In genomic region chr3:40894336-40894735, GRCm38 (mm10) we compare ENCODE assay signal across 8 mouse cellular contexts. TPM values are rescaled to one million over a fixed set of nuclear protein-coding genes. Genes with fewer than 3 reads are reported as not detected.
DNase-seq lines count a peak whose midpoint lies in the region; ATAC-seq and TF ChIP-seq lines count a peak whose summit lies in the region.
"Not testable (repeated sequence)": the region's sequence is repeated elsewhere in the genome, so short reads cannot be mapped to it uniquely, and the experiment has no call there.

No protein-coding gene starts in this region.

- not testable (repeated sequence) for TF ChIP-seq POLR2A in brain, embryonic 14.5 days (IDR thresholded peaks at IDR 0.05; ENCODE audit: borderline replicate concordance, extremely low read depth, insufficient read depth, insufficient read length, poor library complexity, severe bottlenecking); embryonic fibroblast, embryonic 13.5 days (IDR thresholded peaks at IDR 0.05; ENCODE audit: low read depth, low read length)

- peak overlapping the region; percentile 79 for H3K4me3 ChIP-seq in embryonic fibroblast, embryonic 13.5 days (ENCODE audit: insufficient read depth, low read length)
- peak overlapping the region; percentile 71 for H3K4me3 ChIP-seq in heart, embryonic 15.5 days
- H3K4me3 ChIP-seq in kidney, postnatal 0 days (replicated peaks; ENCODE audit: low read depth, low read length): peak overlapping the region; percentile 52
- H3K4me3 ChIP-seq in liver, embryonic 16.5 days (ENCODE audit: low read depth, low read length): peak overlapping the region; percentile 74
- peak overlapping the region; percentile 43 for H3K4me3 ChIP-seq in neural tube, embryonic 11.5 days (ENCODE audit: low read depth, low read length)
- H3K4me3 ChIP-seq in stomach, embryonic 16.5 days (replicated peaks; ENCODE audit: low read length): peak overlapping the region; percentile 59

- not testable (repeated sequence) for H3K36me3 ChIP-seq in heart, embryonic 15.5 days; kidney, postnatal 0 days (ENCODE audit: insufficient read depth, low read length); liver, embryonic 16.5 days (ENCODE audit: control insufficient read depth, insufficient read depth); neural tube, embryonic 11.5 days (ENCODE audit: control insufficient read depth, insufficient read depth, low read length); stomach, embryonic 16.5 days (ENCODE audit: control insufficient read depth, insufficient read depth, low read length)

- not testable (repeated sequence) for ATAC-seq in heart, embryonic 15.5 days (replicated peaks; ENCODE audit: insufficient number of reproducible peaks, insufficient read depth, low FRiP score, low read depth); kidney, postnatal 0 days (replicated peaks; ENCODE audit: low FRiP score, low read depth); liver, embryonic 16.5 days (ENCODE audit: low read depth); neural tube, embryonic 11.5 days (ENCODE audit: insufficient read depth, low FRiP score, low TSS enrichment); stomach, embryonic 16.5 days (ENCODE audit: insufficient read depth, low FRiP score)

- WGBS in heart, embryonic 15.5 days: under 1% methylated on average over 20 of the region's 24 CpGs
- WGBS in kidney, postnatal 0 days: under 1% methylated on average over 16 of the region's 24 CpGs
- WGBS in liver, embryonic 16.5 days (ENCODE audit: insufficient replicate concordance): under 1% methylated on average over 18 of the region's 24 CpGs
- 2% methylated on average over 20 of the region's 24 CpGs for WGBS in neural tube, embryonic 11.5 days
- WGBS in stomach, embryonic 16.5 days: under 1% methylated on average over 21 of the region's 24 CpGs

- DNase-seq in CD4-positive, CD25-positive, alpha-beta regulatory T cell, adult 2 months (ENCODE audit: low read depth, low spot score): peak; percentile 55
- DNase-seq in brain, embryonic 14.5 days (ENCODE audit: low read depth): peak; percentile 61
- peak; percentile 10 for DNase-seq in kidney, postnatal 0 days (ENCODE audit: low spot score)
- DNase-seq in neural tube, embryonic 11.5 days (ENCODE audit: low spot score): peak; percentile 41

- H3K4me2 ChIP-seq in heart, embryonic 15.5 days: peak overlapping the region; percentile 88
- peak overlapping the region; percentile 75 for H3K4me2 ChIP-seq in kidney, postnatal 0 days (ENCODE audit: low read length)
- peak overlapping the region; percentile 82 for H3K4me2 ChIP-seq in liver, embryonic 16.5 days (ENCODE audit: low read depth, low read length)
- peak overlapping the region; percentile 65 for H3K4me2 ChIP-seq in neural tube, embryonic 11.5 days (ENCODE audit: low read depth)
- H3K4me2 ChIP-seq in stomach, embryonic 16.5 days (ENCODE audit: low read depth, low read length): peak overlapping the region; percentile 73

- H3K9ac ChIP-seq in heart, embryonic 15.5 days: peak overlapping the region; percentile 69
- H3K9ac ChIP-seq in kidney, postnatal 0 days (ENCODE audit: low read depth, low read length): peak overlapping the region; percentile 65
- H3K9ac ChIP-seq in liver, embryonic 16.5 days (ENCODE audit: low read depth, low read length): peak overlapping the region; percentile 74
- H3K9ac ChIP-seq in neural tube, embryonic 11.5 days (ENCODE audit: low read length): peak overlapping the region; percentile 49; the same call in 1 of the 2 replicates
- H3K9ac ChIP-seq in stomach, embryonic 16.5 days (ENCODE audit: low read length): peak overlapping the region; percentile 74

- H3K27me3 ChIP-seq in heart, embryonic 15.5 days; kidney, postnatal 0 days (ENCODE audit: insufficient read depth, low read length); liver, embryonic 16.5 days (ENCODE audit: control insufficient read depth, insufficient read depth, low read depth, low read length); neural tube, embryonic 11.5 days (ENCODE audit: control insufficient read depth, insufficient read depth, low read length); stomach, embryonic 16.5 days (ENCODE audit: control insufficient read depth, insufficient read depth, low read length): not testable (repeated sequence)

- not testable (repeated sequence) for H3K4me1 ChIP-seq in embryonic fibroblast, embryonic 13.5 days (ENCODE audit: control insufficient read depth, insufficient read depth, low read length); heart, embryonic 15.5 days (replicated peaks); kidney, postnatal 0 days (replicated peaks; ENCODE audit: insufficient read depth, low read length); liver, embryonic 16.5 days (ENCODE audit: control insufficient read depth, low read depth, low read length); neural tube, embryonic 11.5 days (ENCODE audit: control insufficient read depth, insufficient read depth, low read length); stomach, embryonic 16.5 days (ENCODE audit: control insufficient read depth, insufficient read depth, low read length)

- TF ChIP-seq CTCF in brain, embryonic 14.5 days (IDR thresholded peaks at IDR 0.05; ENCODE audit: borderline replicate concordance, extremely low read depth, insufficient read depth, insufficient read length); embryonic fibroblast, embryonic 13.5 days (IDR thresholded peaks at IDR 0.05; ENCODE audit: borderline replicate concordance, insufficient read depth, low read length); kidney, postnatal 0 days (IDR thresholded peaks at IDR 0.05; ENCODE audit: low read depth): not testable (repeated sequence)

- H3K27ac ChIP-seq in embryonic fibroblast, embryonic 13.5 days (ENCODE audit: insufficient read depth, low read length); neural tube, embryonic 11.5 days (ENCODE audit: low read depth, low read length); stomach, embryonic 16.5 days (ENCODE audit: low read length): not testable (repeated sequence)
- H3K27ac ChIP-seq in heart, embryonic 15.5 days: peak overlapping the region; percentile 62
- H3K27ac ChIP-seq in kidney, postnatal 0 days: peak overlapping the region; percentile 75
- H3K27ac ChIP-seq in liver, embryonic 16.5 days (ENCODE audit: low read length): peak overlapping the region; percentile 37; the same call in 1 of the 2 replicates

- H3K9me3 ChIP-seq in heart, embryonic 15.5 days (replicated peaks); kidney, postnatal 0 days (replicated peaks; ENCODE audit: low read length); liver, embryonic 16.5 days (replicated peaks; ENCODE audit: control insufficient read depth, low read length); neural tube, embryonic 11.5 days (ENCODE audit: control insufficient read depth, low read length); stomach, embryonic 16.5 days (replicated peaks; ENCODE audit: control insufficient read depth, low read length): not testable (repeated sequence)

RNA-seq across cellular contexts. Expression of gene 1700034I23Rik, which starts 8.0 kb away (rescaled TPM):
- polyA plus RNA-seq in brain, embryonic 14.5 days (2012; rRNA removed): 0.05 and 0.09 TPM in 2 replicates
- polyA plus RNA-seq in embryonic fibroblast, embryonic 13.5 days (2011; ENCODE audit: insufficient read length, low read depth, missing spikeins): not detected in 2 replicates
- polyA plus RNA-seq in heart, embryonic 15.5 days (2015; fragmentation: Nextera tagmentation; extraction: Ambion mirVana): 0.13 TPM in 2 replicates
- 0.09 TPM in 1 of 2 replicates, not detected in the other for polyA plus RNA-seq in kidney, postnatal 0 days (2015; fragmentation: Nextera tagmentation; extraction: Ambion mirVana)
- 0.09 and 0.11 TPM in 2 replicates for polyA plus RNA-seq in liver, embryonic 16.5 days (2015; fragmentation: Nextera tagmentation; extraction: Ambion mirVana)
- 0.30 TPM in 1 of 2 replicates, not detected in the other for polyA plus RNA-seq in neural tube, embryonic 11.5 days (2014; fragmentation: Nextera tagmentation; extraction: Ambion mirVana)
- polyA plus RNA-seq in stomach, embryonic 16.5 days (2015; fragmentation: Nextera tagmentation; extraction: Ambion mirVana): 0.14 TPM in 1 of 2 replicates, not detected in the other

RNA-seq across cellular contexts. Expression of gene Abhd18, which starts 47.6 kb away (rescaled TPM):
- polyA plus RNA-seq in brain, embryonic 14.5 days (2012; rRNA removed): 9.5 and 11.5 TPM in 2 replicates
- polyA plus RNA-seq in embryonic fibroblast, embryonic 13.5 days (2011; ENCODE audit: insufficient read length, low read depth, missing spikeins): 4.4 and 5.5 TPM in 2 replicates
- 14.9 and 18.4 TPM in 2 replicates for polyA plus RNA-seq in heart, embryonic 15.5 days (2015; fragmentation: Nextera tagmentation; extraction: Ambion mirVana)
- polyA plus RNA-seq in kidney, postnatal 0 days (2015; fragmentation: Nextera tagmentation; extraction: Ambion mirVana): 6.4 and 7.1 TPM in 2 replicates
- polyA plus RNA-seq in liver, embryonic 16.5 days (2015; fragmentation: Nextera tagmentation; extraction: Ambion mirVana): 4.7 and 4.8 TPM in 2 replicates
- polyA plus RNA-seq in neural tube, embryonic 11.5 days (2014; fragmentation: Nextera tagmentation; extraction: Ambion mirVana): 5.1 and 6.4 TPM in 2 replicates
- 6.9 and 8.9 TPM in 2 replicates for polyA plus RNA-seq in stomach, embryonic 16.5 days (2015; fragmentation: Nextera tagmentation; extraction: Ambion mirVana)

RNA-seq across cellular contexts. Expression of gene Mfsd8, which starts 47.6 kb away (rescaled TPM):
- 10.8 and 13.3 TPM in 2 replicates for polyA plus RNA-seq in brain, embryonic 14.5 days (2012; rRNA removed)
- polyA plus RNA-seq in embryonic fibroblast, embryonic 13.5 days (2011; ENCODE audit: insufficient read length, low read depth, missing spikeins): 8.2 and 8.7 TPM in 2 replicates
- polyA plus RNA-seq in heart, embryonic 15.5 days (2015; fragmentation: Nextera tagmentation; extraction: Ambion mirVana): 6.3 and 6.6 TPM in 2 replicates
- 7.2 and 7.6 TPM in 2 replicates for polyA plus RNA-seq in kidney, postnatal 0 days (2015; fragmentation: Nextera tagmentation; extraction: Ambion mirVana)
- polyA plus RNA-seq in liver, embryonic 16.5 days (2015; fragmentation: Nextera tagmentation; extraction: Ambion mirVana): 3.9 and 4.6 TPM in 2 replicates
- 7.5 and 7.7 TPM in 2 replicates for polyA plus RNA-seq in neural tube, embryonic 11.5 days (2014; fragmentation: Nextera tagmentation; extraction: Ambion mirVana)
- polyA plus RNA-seq in stomach, embryonic 16.5 days (2015; fragmentation: Nextera tagmentation; extraction: Ambion mirVana): 6.1 and 6.9 TPM in 2 replicates

RNA-seq across cellular contexts. Expression of gene Larp1b, which starts 55.3 kb away (rescaled TPM):
- polyA plus RNA-seq in brain, embryonic 14.5 days (2012; rRNA removed): 5.9 and 8.4 TPM in 2 replicates
- polyA plus RNA-seq in embryonic fibroblast, embryonic 13.5 days (2011; ENCODE audit: insufficient read length, low read depth, missing spikeins): 19.3 and 19.6 TPM in 2 replicates
- polyA plus RNA-seq in heart, embryonic 15.5 days (2015; fragmentation: Nextera tagmentation; extraction: Ambion mirVana): 15.0 and 16.0 TPM in 2 replicates
- 25.6 and 26.3 TPM in 2 replicates for polyA plus RNA-seq in kidney, postnatal 0 days (2015; fragmentation: Nextera tagmentation; extraction: Ambion mirVana)
- polyA plus RNA-seq in liver, embryonic 16.5 days (2015; fragmentation: Nextera tagmentation; extraction: Ambion mirVana): 7.1 and 7.4 TPM in 2 replicates
- 2.3 and 3.7 TPM in 2 replicates for polyA plus RNA-seq in neural tube, embryonic 11.5 days (2014; fragmentation: Nextera tagmentation; extraction: Ambion mirVana)
- polyA plus RNA-seq in stomach, embryonic 16.5 days (2015; fragmentation: Nextera tagmentation; extraction: Ambion mirVana): 9.4 and 11.6 TPM in 2 replicates

Comparison
In these comparisons a context has a peak if more than half of its experiments do, and no peak if none do; other contexts are left out.
1. DNase-seq: peak in every context shown above with its lines; median percentile 61 in brain, embryonic 14.5 days; 55 in CD4-positive, CD25-positive, alpha-beta regulatory T cell, adult 2 months; 41 in neural tube, embryonic 11.5 days; 10 in kidney, postnatal 0 days.